Mouse (Mus musculus): ENCODE data around the gene Rbbp8nl. TPM values are rescaled to one million over a fixed set of nuclear protein-coding genes. Genes with fewer than 3 reads are reported as not detected.

Rbbp8nl gene
- polyA plus RNA-seq, 1 experiment, result not detected

DNA sequence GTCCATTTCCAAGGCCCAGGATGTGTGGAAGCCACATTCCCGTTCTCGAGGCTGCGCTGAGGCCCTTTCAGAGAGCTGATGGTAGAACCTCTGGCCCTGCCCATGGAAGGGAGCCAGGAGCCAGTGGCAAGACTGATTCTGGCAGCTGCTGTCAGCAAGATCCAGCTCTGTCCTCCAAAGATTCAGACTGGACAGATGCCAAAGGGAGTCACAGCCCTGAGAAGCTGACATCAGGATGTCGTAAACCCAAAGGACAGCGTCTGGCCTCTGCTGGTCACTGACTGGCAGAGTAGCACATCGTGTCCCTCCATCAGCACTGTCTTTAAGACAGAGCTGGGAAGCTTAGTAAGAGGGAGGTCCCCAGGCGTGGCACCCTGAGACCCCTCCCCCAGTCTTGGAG is 61.1 kb downstream of the Rbbp8nl start:
- Histone ChIP-seq H3K36me3 (ENCODE audit: control insufficient read depth, insufficient read depth) (no peaks in the 10 kb centered on the region), H3ac (ENCODE audit: control insufficient read depth, insufficient read length, low read depth) (no peak overlapping the region), H3K4me3 (ENCODE audit: insufficient read depth, poor library complexity, severe bottlenecking) (no peak overlapping the region), H3K27me3 (ENCODE audit: control insufficient read depth, insufficient read depth, insufficient read length) (no peaks in the 10 kb centered on the region), H3K79me3 (ENCODE audit: low read depth) (peaks cover 11% of the 10 kb centered on the region), H3K79me2 (ENCODE audit: control insufficient read depth, insufficient read depth) (peaks cover 21% of the 10 kb centered on the region)
- TF ChIP-seq MAX (IDR thresholded peaks at IDR 0.05), result peak; percentile 60
- peak; percentile 95 for TF ChIP-seq MYOD1 (IDR thresholded peaks at IDR 0.05; ENCODE audit: control insufficient read depth, insufficient read length, low read depth)
- no peak for TF ChIP-seq CTCF (IDR thresholded peaks at IDR 0.05; ENCODE audit: control insufficient read depth, insufficient read depth, insufficient read length)

DNA sequence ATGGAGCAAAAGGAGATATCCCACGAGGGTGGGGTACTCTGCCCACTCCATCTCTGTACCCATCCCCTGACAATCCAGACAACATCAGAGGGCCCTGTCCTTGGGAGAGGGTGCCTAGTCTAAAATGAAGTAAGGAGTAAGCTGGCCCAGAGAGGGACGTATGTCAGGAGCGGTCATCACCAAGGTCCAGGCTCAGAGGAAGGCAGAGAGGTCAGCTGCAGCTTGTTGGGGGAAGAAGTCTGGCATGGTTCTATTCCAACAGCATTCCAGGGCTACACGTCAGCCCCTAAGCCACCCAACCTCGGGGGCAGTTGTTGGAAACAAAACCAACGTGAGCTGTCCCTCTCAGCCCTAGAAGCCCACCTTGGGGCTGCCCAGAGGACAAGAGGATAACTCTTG is 61.6 kb downstream of the Rbbp8nl start:
- H3K79me2 ChIP-seq (ENCODE audit: control insufficient read depth, insufficient read depth), result peaks cover 26% of the 10 kb centered on the region
- no peaks in the 10 kb centered on the region for H3K36me3 ChIP-seq (ENCODE audit: control insufficient read depth, insufficient read depth)
- peak overlapping the region; percentile 41 for H3ac ChIP-seq (ENCODE audit: control insufficient read depth, insufficient read length, low read depth)
- TF ChIP-seq CEBPB (IDR thresholded peaks at IDR 0.05; ENCODE audit: low read depth) (no peak), USF1 (IDR thresholded peaks at IDR 0.05; ENCODE audit: low read depth) (no peak), FOSL1 (IDR thresholded peaks at IDR 0.05; ENCODE audit: insufficient read depth, low read length, poor library complexity, severe bottlenecking) (no peak), CTCF (IDR thresholded peaks at IDR 0.05; ENCODE audit: control insufficient read depth, insufficient read depth, insufficient read length) (no peak), MYOG (IDR thresholded peaks at IDR 0.05; ENCODE audit: control insufficient read depth, extremely low read depth, insufficient read length) (no peak), MAX (IDR thresholded peaks at IDR 0.05) (no peak), MYOD1 (IDR thresholded peaks at IDR 0.05; ENCODE audit: control insufficient read depth, insufficient read length, low read depth) (no peak)
- H3K4me3 ChIP-seq (ENCODE audit: insufficient read depth, poor library complexity, severe bottlenecking), result no peak overlapping the region
- H3K79me3 ChIP-seq (ENCODE audit: low read depth), result peaks cover 16% of the 10 kb centered on the region
- no peaks in the 10 kb centered on the region for H3K27me3 ChIP-seq (ENCODE audit: control insufficient read depth, insufficient read depth, insufficient read length)

Small RNA genes within 50 kb of the gene (microRNA-seq; reads per million reads assigned to microRNA genes)
- 2.8 reads per million, percentile 44 among the genes with 10 or more reads in this experiment for gene Mir3091 (ENCODE audit: borderline microRNAs expressed)

Other genes with a start within 250 kb of the Rbbp8nl start
- gene Psma7, start 247.4 kb downstream of the Rbbp8nl start, polyA plus RNA-seq (2012; fragmentation: generic; extraction: Trizol), result 559 TPM
- gene Ss18l1, start 247.4 kb downstream of the Rbbp8nl start, polyA plus RNA-seq (2012; fragmentation: generic; extraction: Trizol), result 0.96 TPM
- 18.0 TPM for gene Mtg2, start 219.3 kb downstream of the Rbbp8nl start, polyA plus RNA-seq (2012; fragmentation: generic; extraction: Trizol)
- not detected for gene Hrh3, start 185.4 kb downstream of the Rbbp8nl start, polyA plus RNA-seq (2012; fragmentation: generic; extraction: Trizol)
- gene Osbpl2, start 170.6 kb downstream of the Rbbp8nl start, polyA plus RNA-seq (2012; fragmentation: generic; extraction: Trizol), result 9.2 TPM
- 204 TPM for gene Adrm1, start 118.4 kb downstream of the Rbbp8nl start, polyA plus RNA-seq (2012; fragmentation: generic; extraction: Trizol)
- 47.4 TPM for gene Lama5, start 64.0 kb downstream of the Rbbp8nl start, polyA plus RNA-seq (2012; fragmentation: generic; extraction: Trizol)
- 5,244 TPM for gene Rps21, start 32.5 kb downstream of the Rbbp8nl start, polyA plus RNA-seq (2012; fragmentation: generic; extraction: Trizol)
- gene Cables2, start 16.4 kb downstream of the Rbbp8nl start, polyA plus RNA-seq (2012; fragmentation: generic; extraction: Trizol), result 7.9 TPM
- gene Gata5, start 44.8 kb upstream of the Rbbp8nl start, polyA plus RNA-seq (2012; fragmentation: generic; extraction: Trizol), result not detected
- 7.4 TPM for gene Slco4a1, start 166.4 kb upstream of the Rbbp8nl start, polyA plus RNA-seq (2012; fragmentation: generic; extraction: Trizol)
- gene Ntsr1, start 210.1 kb upstream of the Rbbp8nl start, polyA plus RNA-seq (2012; fragmentation: generic; extraction: Trizol), result not detected